Mouse (Mus musculus) neural tube, embryonic 14.5 days (tissue): ENCODE results near the gene Crygc. TPM values are rescaled to one million over a fixed set of nuclear protein-coding genes. Genes with fewer than 3 reads are reported as not detected.

Experiments
- ATAC-seq: fragments of 200-750 bp; cut with Nextera tagmentation; 2 replicates; pipeline ENCODE4 v1.8.0; 2017; ENCODE audit warnings: low read depth, mild to moderate bottlenecking, moderate TSS enrichment, moderate library complexity
- H3K27ac ChIP-seq: fragments of 300-500 bp; sonication (generic); 2 replicates; pipeline ENCODE4 v1.5.1; 2014; ENCODE audit warnings: low read depth, mild to moderate bottlenecking, control low read depth, low read length, moderate library complexity, mixed read lengths
- H3K27me3 ChIP-seq: fragments of 300-500 bp; sonication (generic); 2 replicates; pipeline ENCODE4 v1.6.1; 2014; ENCODE audit warnings: low read length; ENCODE audit not compliant: control insufficient read depth, insufficient read depth
- H3K36me3 ChIP-seq: fragments of 300-500 bp; sonication (generic); 2 replicates; pipeline ENCODE4 v1.6.1; 2014; ENCODE audit warnings: low read length, mixed read lengths; ENCODE audit not compliant: control insufficient read depth, insufficient read depth
- H3K4me1 ChIP-seq: fragments of 300-500 bp; sonication (generic); 2 replicates; pipeline ENCODE4 v1.6.1; 2014; ENCODE audit warnings: low read length; ENCODE audit not compliant: control insufficient read depth, insufficient read depth
- H3K4me2 ChIP-seq: fragments of 300-500 bp; sonication (generic); 2 replicates; pipeline ENCODE4 v1.6.1; 2014; ENCODE audit warnings: mild to moderate bottlenecking, low read depth, low read length, control low read depth
- H3K4me3 ChIP-seq: fragments of 300-500 bp; sonication (generic); 2 replicates; pipeline ENCODE4 v1.5.1; 2014; ENCODE audit warnings: low read depth, low read length, control low read depth, mixed read lengths
- H3K9ac ChIP-seq: fragments of 300-500 bp; sonication (generic); replicated peaks from 2 replicates; pipeline ENCODE4 v1.6.1; 2014; ENCODE audit warnings: low read depth, mild to moderate bottlenecking, control low read depth, low read length, mixed read lengths
- H3K9me3 ChIP-seq: fragments of 300-500 bp; sonication (generic); 2 replicates; pipeline ENCODE4 v1.6.1; 2016; ENCODE audit warnings: low read length; ENCODE audit not compliant: control insufficient read depth
- WGBS: fragments of 180-500 bp; shearing (Covaris S2); extraction: QIAGEN DNeasy Blood & Tissue Kit; methylation state at CpG from one replicate; pipeline ENCODE4 v1.1.7; 2014; 5-methylcytosine and 5-hydroxymethylcytosine counted together
- polyA plus RNA-seq: library from polyadenylated mRNA; unstranded; fragments of >200 nt; fragmentation: Nextera tagmentation; extraction: Ambion mirVana; gene quantifications from 2 replicates; pipeline ENCODE4 v1.2.1, GENCODE M21; 2014

The Crygc gene
- polyA plus RNA-seq, 1 experiment from 2014 or later = not detected

DNA sequence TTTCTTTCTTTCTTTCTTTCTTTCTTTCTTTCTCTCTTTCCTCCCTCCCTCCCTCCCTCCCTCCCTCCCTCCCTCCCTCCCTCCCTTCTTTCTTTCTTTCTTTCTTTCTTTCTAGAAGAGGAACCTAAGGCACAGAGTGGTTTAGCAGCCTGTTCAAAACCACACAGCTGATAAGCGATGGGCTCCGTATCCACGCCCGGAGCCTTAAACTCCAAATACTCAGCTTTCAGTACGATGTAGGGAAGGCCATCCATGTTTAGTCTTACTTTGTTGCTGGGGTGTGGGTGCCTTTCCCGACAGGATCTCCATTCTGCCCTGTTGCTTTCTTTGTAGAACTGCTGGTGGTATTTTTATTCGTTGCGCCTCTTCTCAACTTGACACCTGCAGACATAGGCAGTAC, 35.7 kb upstream of the Crygc start:
- no peak overlapping the region for H3K9ac ChIP-seq
- H3K4me1 ChIP-seq = no peaks in the 10 kb centered on the region
- H3K4me2 ChIP-seq = no peak overlapping the region
- 88% methylated on average over 8 of the region's 8 CpGs for WGBS
- no peak overlapping the region for H3K4me3 ChIP-seq
- no peak overlapping the region for H3K27ac ChIP-seq
- no peaks in the 10 kb centered on the region for H3K9me3 ChIP-seq
- no peak for ATAC-seq
- H3K36me3 ChIP-seq = no peaks in the 10 kb centered on the region
- H3K27me3 ChIP-seq = no peaks in the 10 kb centered on the region

DNA sequence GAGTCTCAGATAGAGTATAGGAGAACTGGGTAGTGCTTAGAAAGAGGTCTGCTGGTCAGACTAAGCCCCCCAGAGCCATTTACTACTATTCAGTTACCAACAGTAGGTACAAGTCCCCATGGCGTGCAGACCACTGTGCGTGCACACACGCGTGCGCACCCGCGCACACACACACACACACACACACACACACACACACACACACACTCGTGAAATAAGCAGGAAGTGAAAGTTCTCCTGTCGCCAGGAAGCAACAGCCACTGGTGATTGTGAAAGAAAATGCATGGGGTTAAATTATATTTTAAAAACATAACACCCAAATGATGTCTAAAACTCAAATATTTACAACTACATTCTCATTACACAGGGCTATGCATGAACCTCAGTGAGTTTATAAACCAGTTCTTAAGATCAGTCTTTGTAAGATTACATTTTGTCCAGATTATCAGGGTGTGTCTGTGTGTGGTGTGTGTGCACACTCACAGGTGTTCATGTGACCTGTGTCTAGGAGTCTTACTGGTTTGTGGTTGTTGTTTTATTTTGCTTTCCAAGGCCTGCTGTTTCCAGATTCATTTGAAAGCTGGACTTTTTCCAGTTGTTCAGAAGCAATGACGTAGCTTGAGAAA, 34.3 kb upstream of the Crygc start:
- ATAC-seq = no peak
- Histone ChIP-seq H3K9me3 (no peaks in the 10 kb centered on the region), H3K4me3 (no peak overlapping the region), H3K4me2 (no peak overlapping the region), H3K36me3 (no peaks in the 10 kb centered on the region), H3K27ac (no peak overlapping the region), H3K27me3 (no peaks in the 10 kb centered on the region), H3K9ac (no peak overlapping the region), H3K4me1 (no peaks in the 10 kb centered on the region)
- WGBS = 91% methylated on average over 10 of the region's 10 CpGs

DNA sequence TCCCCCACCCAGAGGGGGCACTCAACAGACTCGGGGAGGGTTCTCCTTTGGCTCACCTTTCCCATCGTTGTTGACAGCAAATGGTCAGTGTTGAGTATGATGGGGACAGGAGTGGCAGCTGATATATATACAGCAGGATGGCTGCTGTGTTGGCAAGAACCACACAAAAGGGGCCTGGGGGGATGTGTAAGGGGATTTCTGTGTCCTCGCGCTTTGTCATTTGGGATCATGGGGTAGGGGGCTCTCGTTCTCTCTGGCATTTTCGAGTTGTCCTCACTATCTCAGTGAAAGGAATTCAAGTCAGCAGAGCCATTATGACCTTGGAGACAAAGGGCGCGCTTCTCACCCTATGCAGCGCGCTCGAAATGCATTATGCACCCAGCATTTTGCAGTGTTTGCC, 29.8 kb upstream of the Crygc start, which contains the start of gene Cryga:
Cryga (minus strand) TSS at position 101 of the 400 bp plus-strand sequence.
- Histone ChIP-seq H3K4me1 (no peaks in the 10 kb centered on the region), H3K9ac (no peak within 1 kb of the TSS), H3K27ac (no peak within 1 kb of the TSS), H3K4me2 (no peak within 1 kb of the TSS), H3K36me3 (no peaks in the 10 kb centered on the region), H3K9me3 (no peaks in the 10 kb centered on the region), H3K27me3 (no peaks in the 10 kb centered on the region), H3K4me3 (no peak within 1 kb of the TSS)
- no peak for ATAC-seq
- WGBS = 86% methylated on average over 11 of the region's 11 CpGs

DNA sequence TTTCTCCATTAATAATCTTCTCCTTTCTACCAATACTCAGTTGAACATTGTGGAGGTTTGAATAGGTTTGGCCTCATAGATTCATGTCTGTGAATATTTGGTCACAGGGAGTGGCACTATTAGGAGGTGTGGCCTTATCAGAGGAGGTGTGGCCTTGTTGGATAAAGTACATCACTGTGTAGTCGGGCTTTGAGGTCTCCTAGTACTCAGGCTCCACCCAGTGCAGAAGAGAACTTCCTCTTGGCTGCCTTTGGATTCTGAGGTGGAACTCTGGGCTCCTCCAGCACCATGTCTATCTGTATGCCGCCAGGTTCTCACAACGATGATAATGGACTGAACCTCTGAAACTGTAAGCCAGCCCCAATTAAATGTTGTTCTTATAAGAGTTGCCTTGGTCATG, 23.5 kb upstream of the Crygc start:
- Histone ChIP-seq H3K4me2 (no peak overlapping the region), H3K27me3 (no peaks in the 10 kb centered on the region), H3K4me1 (no peaks in the 10 kb centered on the region), H3K27ac (no peak overlapping the region), H3K36me3 (no peaks in the 10 kb centered on the region), H3K4me3 (no peak overlapping the region), H3K9me3 (no peaks in the 10 kb centered on the region), H3K9ac (no peak overlapping the region)
- WGBS = 91% methylated on average over 3 of the region's 3 CpGs
- ATAC-seq = no peak

DNA sequence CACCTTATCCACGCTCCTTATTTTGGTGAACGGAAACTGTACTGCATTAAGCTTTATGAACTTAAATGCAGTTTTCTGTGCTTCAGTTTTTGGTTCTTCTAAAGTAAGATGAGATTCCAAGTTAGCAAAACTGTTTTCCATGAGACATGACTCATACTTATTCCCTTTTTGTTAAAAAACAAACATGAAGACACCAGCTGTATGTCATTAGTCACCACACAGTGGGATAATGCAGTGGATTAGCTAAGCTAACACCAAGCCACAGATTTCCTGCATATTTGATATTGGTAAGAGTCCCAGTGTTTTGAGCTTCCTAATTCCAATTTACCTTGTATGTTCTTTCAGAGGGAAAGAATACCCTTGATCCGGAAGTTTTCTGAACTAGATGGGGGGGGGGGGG, 18.1 kb upstream of the Crygc start:
- Histone ChIP-seq H3K4me2 (no peak overlapping the region), H3K4me3 (no peak overlapping the region), H3K36me3 (no peaks in the 10 kb centered on the region), H3K9me3 (no peaks in the 10 kb centered on the region), H3K27me3 (no peaks in the 10 kb centered on the region), H3K27ac (no peak overlapping the region), H3K4me1 (no peaks in the 10 kb centered on the region), H3K9ac (no peak overlapping the region)
- WGBS = 93% methylated on average over 3 of the region's 3 CpGs
- ATAC-seq = no peak

DNA sequence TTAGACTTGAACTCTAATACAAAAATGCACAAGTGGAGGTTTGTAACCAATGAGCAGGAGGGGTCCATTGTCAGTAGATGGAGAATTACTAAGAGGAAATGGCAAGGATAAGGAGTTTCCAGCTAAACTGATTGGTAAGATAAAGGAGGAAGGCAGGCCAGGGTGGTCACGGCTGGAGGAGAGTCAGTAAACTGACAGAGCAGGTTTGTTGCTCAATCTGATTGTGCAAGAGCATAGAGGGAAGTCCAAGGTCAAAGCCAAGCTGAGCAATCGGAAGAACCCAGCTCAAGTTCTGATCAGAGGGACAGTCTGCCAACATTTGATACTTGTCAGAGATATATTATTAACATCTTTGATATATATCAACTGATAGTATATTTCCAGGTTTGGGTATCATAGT, 16.9 kb upstream of the Crygc start:
- Histone ChIP-seq H3K27me3 (no peaks in the 10 kb centered on the region), H3K36me3 (no peaks in the 10 kb centered on the region), H3K4me3 (no peak overlapping the region), H3K27ac (no peak overlapping the region), H3K4me1 (no peaks in the 10 kb centered on the region), H3K9ac (no peak overlapping the region), H3K9me3 (no peaks in the 10 kb centered on the region), H3K4me2 (no peak overlapping the region)
- 73% methylated on average over 2 of the region's 2 CpGs for WGBS
- ATAC-seq = no peak

DNA sequence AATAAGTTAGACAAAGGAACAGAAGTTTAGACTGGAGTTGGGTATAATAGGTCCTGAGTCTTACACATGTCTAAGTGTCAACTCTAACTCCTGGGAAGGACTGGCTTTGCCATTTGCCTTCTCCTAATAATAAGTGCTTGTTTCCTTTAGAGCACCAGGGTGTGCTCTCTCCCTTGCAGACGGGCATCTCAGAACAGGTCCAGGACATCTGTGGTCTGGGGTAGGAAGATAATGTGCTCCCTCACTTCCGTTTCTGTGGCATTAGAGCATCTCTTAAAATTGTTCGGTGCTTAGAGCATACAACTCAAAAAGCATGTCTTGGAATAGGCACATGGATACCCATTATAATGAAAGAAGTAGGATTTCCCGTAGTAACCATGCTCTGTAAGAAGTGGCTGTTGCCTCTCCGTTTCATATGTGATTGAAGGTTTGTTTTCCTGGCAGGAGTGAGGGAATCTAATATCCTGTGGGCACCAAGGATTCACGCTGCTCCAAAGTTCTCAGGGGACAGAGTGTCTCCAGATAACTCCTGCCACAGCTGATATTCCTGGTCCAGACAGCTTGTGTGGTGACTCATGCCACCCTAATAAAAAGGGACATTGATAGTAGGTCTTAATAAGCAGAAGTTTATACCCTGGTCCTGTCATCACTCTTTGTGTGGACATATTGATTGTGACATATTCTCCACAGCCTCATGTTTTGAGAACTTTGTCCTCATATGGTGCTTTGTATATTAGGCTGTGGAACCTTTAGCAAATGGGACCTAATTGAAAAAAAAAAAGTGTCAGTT, 15.3 kb upstream of the Crygc start:
- H3K36me3 ChIP-seq = no peaks in the 10 kb centered on the region
- H3K27ac ChIP-seq = no peak overlapping the region
- no peak for ATAC-seq
- no peaks in the 10 kb centered on the region for H3K27me3 ChIP-seq
- H3K4me1 ChIP-seq = no peaks in the 10 kb centered on the region
- 78% methylated on average over 6 of the region's 6 CpGs for WGBS
- H3K4me3 ChIP-seq = no peak overlapping the region
- no peak overlapping the region for H3K9ac ChIP-seq
- H3K9me3 ChIP-seq = no peaks in the 10 kb centered on the region
- H3K4me2 ChIP-seq = no peak overlapping the region

DNA sequence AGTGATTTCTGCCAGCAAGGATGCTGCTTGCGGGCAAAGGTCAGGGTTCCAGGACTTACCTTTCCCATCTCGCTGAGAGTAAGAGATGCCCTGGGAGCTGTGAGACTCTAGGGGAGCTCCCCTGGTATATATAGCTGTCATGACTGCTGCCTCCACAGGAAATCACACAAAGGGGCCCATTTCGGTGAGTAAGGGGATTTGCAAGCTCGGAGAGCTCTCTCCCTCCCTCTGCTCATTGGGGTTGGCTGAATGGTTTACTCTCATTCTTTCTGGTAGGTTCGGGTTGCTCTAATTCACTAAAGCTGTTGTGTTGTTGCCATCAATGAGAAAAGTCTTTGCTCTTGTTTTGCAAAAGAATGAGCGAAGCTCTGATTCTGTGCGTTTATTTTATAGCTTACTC, 8.7 kb upstream of the Crygc start, which contains the start of gene Crygb:
Crygb (minus strand) TSS at position 101 of the 400 bp plus-strand sequence.
- no peaks in the 10 kb centered on the region for H3K36me3 ChIP-seq
- no peak within 1 kb of the TSS for H3K4me3 ChIP-seq
- no peak within 1 kb of the TSS for H3K27ac ChIP-seq
- no peak for ATAC-seq
- no peaks in the 10 kb centered on the region for H3K4me1 ChIP-seq
- 27% methylated on average over 7 of the region's 7 CpGs for WGBS
- no peak within 1 kb of the TSS for H3K4me2 ChIP-seq
- no peak within 1 kb of the TSS for H3K9ac ChIP-seq
- no peaks in the 10 kb centered on the region for H3K9me3 ChIP-seq
- H3K27me3 ChIP-seq = no peaks in the 10 kb centered on the region

DNA sequence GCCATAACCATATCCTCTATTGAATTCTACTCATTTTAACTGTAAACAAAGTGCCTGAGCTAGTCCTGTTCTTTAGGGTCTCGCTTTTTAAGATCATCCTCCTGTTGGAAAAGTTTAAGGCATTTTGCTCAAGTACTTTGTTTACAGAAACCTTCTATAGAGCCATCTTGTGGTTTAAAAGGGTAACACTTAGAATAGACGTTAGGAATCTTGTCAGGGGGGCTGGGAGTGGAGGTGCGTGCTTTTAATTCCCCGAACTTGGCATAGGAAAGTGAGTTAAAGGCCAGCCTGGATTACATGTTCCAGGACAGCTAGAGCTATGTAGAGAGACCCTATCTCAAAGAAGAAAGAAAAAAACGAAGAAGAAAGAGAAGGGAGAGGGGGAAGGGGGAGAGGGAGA, 2.1 kb upstream of the Crygc start:
- Histone ChIP-seq H3K27ac (no peak overlapping the region), H3K4me3 (no peak overlapping the region), H3K4me2 (no peak overlapping the region), H3K9ac (no peak overlapping the region), H3K9me3 (no peaks in the 10 kb centered on the region), H3K36me3 (no peaks in the 10 kb centered on the region), H3K4me1 (no peaks in the 10 kb centered on the region), H3K27me3 (no peaks in the 10 kb centered on the region)
- 30% methylated on average over 5 of the region's 5 CpGs for whole genome bisulfite sequencing
- no peak for ATAC-seq
